Mouse (Mus musculus) small intestine, adult 2 months (tissue): ENCODE results near the gene Lrrc66. TPM values are rescaled to one million over a fixed set of nuclear protein-coding genes. Genes with fewer than 3 reads are reported as not detected.
"Not testable (repeated sequence)": the region's sequence is repeated elsewhere in the genome, so short reads cannot be mapped to it uniquely, and the experiment has no call there.

Source experiments
- H3K27ac ChIP-seq: fragments of 200-500 bp; 2 replicates; pipeline ENCODE4 v1.5.1; 2012; ENCODE audit warnings: low read depth, low read length, control low read depth, inconsistent platforms; ENCODE audit not compliant: insufficient read depth
- H3K27me3 ChIP-seq: fragments of 200-500 bp; 2 replicates; pipeline ENCODE4 v1.6.1; 2012; ENCODE audit warnings: mild to moderate bottlenecking, moderate library complexity, low read length, inconsistent platforms; ENCODE audit not compliant: control insufficient read depth, insufficient read depth
- H3K36me3 ChIP-seq: fragments of 200-500 bp; 2 replicates; pipeline ENCODE4 v1.6.1; 2012; ENCODE audit warnings: mild to moderate bottlenecking, low read length, control low read depth, inconsistent platforms; ENCODE audit not compliant: control insufficient read depth, insufficient read depth
- H3K4me1 ChIP-seq: fragments of 200-500 bp; 2 replicates; pipeline ENCODE4 v1.6.1; 2012; ENCODE audit warnings: low read length, inconsistent platforms, mixed read lengths; ENCODE audit not compliant: control insufficient read depth, insufficient read depth, insufficient read length
- H3K4me3 ChIP-seq: fragments of 200-500 bp; 2 replicates; pipeline ENCODE4 v1.5.1; 2012; ENCODE audit warnings: low read depth, mild to moderate bottlenecking, control low read depth, inconsistent platforms, low read length, moderate library complexity
- CTCF ChIP-seq: fragments of 200-500 bp; IDR thresholded peaks from 2 replicates; pipeline ENCODE4 v1.5.1; 2012; ENCODE audit warnings: low read depth, mild to moderate bottlenecking, control low read depth, inconsistent platforms, low read length, moderate library complexity, mixed read lengths; ENCODE audit not compliant: insufficient replicate concordance, insufficient read length; ENCODE audit errors: extremely low read depth
- POLR2A ChIP-seq: fragments of 200-500 bp; IDR thresholded peaks from 2 replicates; pipeline ENCODE4 v1.6.1; 2012; ENCODE audit warnings: low read depth, mild to moderate bottlenecking, control low read depth, inconsistent platforms, low read length, moderate library complexity
- WGBS: fragments of 180-500 bp; shearing (Covaris S2); methylation state at CpG from one replicate; pipeline ENCODE4 v1.1.7; 2018; 5-methylcytosine and 5-hydroxymethylcytosine counted together
- polyA plus RNA-seq: library from polyadenylated mRNA; depleted of rRNA; stranded (reverse); fragments of >200 nt; gene quantifications from 2 replicates; pipeline ENCODE4 v1.2.3, GENCODE M21; 2012

Lrrc66 gene
- polyA plus RNA-seq, 1 experiment: 14.8 TPM

GRCm38 (mm10) chr5:73599991-73600390 is 32.3 kb downstream of the Lrrc66 start:
- Histone ChIP-seq H3K27me3 (no peaks in the 10 kb centered on the region), H3K27ac (no peak overlapping the region), H3K4me3 (no peak overlapping the region), H3K36me3 (no peaks in the 10 kb centered on the region; the same call in 1 of the 2 replicates), H3K4me1 (no peaks in the 10 kb centered on the region)
- TF ChIP-seq POLR2A (no peak), CTCF (no peak)
- 93% methylated on average over 2 of the region's 2 CpGs for WGBS

GRCm38 (mm10) chr5:73598943-73599695 is 33.2 kb downstream of the Lrrc66 start:
- TF ChIP-seq POLR2A (no peak), CTCF (no peak)
- no peaks in the 10 kb centered on the region for H3K4me1 ChIP-seq
- WGBS: 73% methylated on average over 5 of the region's 5 CpGs
- no peaks in the 10 kb centered on the region for H3K36me3 ChIP-seq
- H3K27ac ChIP-seq: no peak overlapping the region
- H3K27me3 ChIP-seq: no peaks in the 10 kb centered on the region
- no peak overlapping the region for H3K4me3 ChIP-seq

- no peak overlapping the region for H3K4me3 ChIP-seq
- H3K36me3 ChIP-seq: no peaks in the 10 kb centered on the region
- TF ChIP-seq CTCF: no peak
- TF ChIP-seq POLR2A: no peak
- no peaks in the 10 kb centered on the region for H3K4me1 ChIP-seq
- H3K27me3 ChIP-seq: no peaks in the 10 kb centered on the region
- 26% methylated on average over 3 of the region's 3 CpGs for WGBS
- H3K27ac ChIP-seq: no peak overlapping the region
Observed at GRCm38 (mm10) chr5:73587119-73587518, 45.2 kb downstream of the Lrrc66 start.

GRCm38 (mm10) chr5:73586597-73586996 is 45.7 kb downstream of the Lrrc66 start:
- 51% methylated on average over 4 of the region's 4 CpGs for WGBS
- Histone ChIP-seq H3K4me1 (no peaks in the 10 kb centered on the region), H3K27me3 (no peaks in the 10 kb centered on the region), H3K4me3 (no peak overlapping the region), H3K27ac (no peak overlapping the region), H3K36me3 (no peaks in the 10 kb centered on the region)
- TF ChIP-seq CTCF (no peak), POLR2A (no peak)

GRCm38 (mm10) chr5:73585212-73586115 is 46.9 kb downstream of the Lrrc66 start:
- no peaks in the 10 kb centered on the region for H3K4me1 ChIP-seq
- no peak for TF ChIP-seq POLR2A
- no peak for TF ChIP-seq CTCF
- no peaks in the 10 kb centered on the region for H3K27me3 ChIP-seq
- H3K4me3 ChIP-seq: no peak overlapping the region
- H3K36me3 ChIP-seq: no peaks in the 10 kb centered on the region
- H3K27ac ChIP-seq: no peak overlapping the region
- WGBS: 58% methylated on average over 7 of the region's 7 CpGs

GRCm38 (mm10) chr5:73584011-73584410 is 48.3 kb downstream of the Lrrc66 start:
- not testable (repeated sequence) for H3K36me3 ChIP-seq, H3K27ac ChIP-seq, H3K4me1 ChIP-seq, H3K27me3 ChIP-seq, H3K4me3 ChIP-seq
- 74% methylated on average over 6 of the region's 6 CpGs for whole genome bisulfite sequencing

- H3K4me1 ChIP-seq: no peaks in the 10 kb centered on the region
- H3K36me3 ChIP-seq: no peaks in the 10 kb centered on the region
- H3K4me3 ChIP-seq: no peak overlapping the region
- no peaks in the 10 kb centered on the region for H3K27me3 ChIP-seq
- no peak overlapping the region for H3K27ac ChIP-seq
- 88% methylated on average over 3 of the region's 3 CpGs for WGBS
- TF ChIP-seq CTCF (no peak), POLR2A (no peak)
Observed at GRCm38 (mm10) chr5:73578131-73578530, 54.2 kb downstream of the Lrrc66 start.
